Mouse (Mus musculus) WW6 (cell line): ENCODE measurements around the gene Hipk2.

Source experiments
- DNase-seq: peaks from one replicate; pipeline ENCODE4 v3.0.0-alpha.2; 2013; ENCODE audit warnings: low read depth, low spot score

The Hipk2 gene

GRCm38 (mm10) chr6:38867291-38867690 lies 8.7 kb downstream of the Hipk2 start:
- DNase-seq: no peak

DNA sequence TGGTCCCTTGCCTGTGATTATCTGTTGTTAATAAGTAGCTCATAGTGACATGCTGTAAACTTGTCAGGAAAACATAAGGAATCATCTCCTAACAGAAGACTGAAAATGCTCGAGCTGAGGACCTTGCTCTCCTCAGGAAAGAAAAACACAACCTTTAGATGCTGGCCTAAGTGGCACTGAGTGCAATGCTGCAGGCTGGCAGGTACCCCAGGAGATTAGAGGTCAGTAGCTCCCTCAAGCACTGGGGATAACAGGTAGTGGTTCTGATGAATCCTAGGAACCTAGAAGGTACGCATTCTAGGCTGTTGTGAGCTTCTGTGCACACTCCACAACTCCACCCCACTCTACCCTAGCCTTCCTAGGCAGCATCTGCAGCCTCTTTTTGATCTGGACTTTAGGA lies 9.2 kb downstream of the Hipk2 start:
- no peak for DNase-seq

- no peak for DNase-seq
Measured at GRCm38 (mm10) chr6:38866357-38866756, 9.6 kb downstream of the Hipk2 start.

- DNase-seq: no peak
Measured at GRCm38 (mm10) chr6:38865805-38866204, 10.2 kb downstream of the Hipk2 start.

GRCm38 (mm10) chr6:38863595-38863994 lies 12.4 kb downstream of the Hipk2 start:
- DNase-seq: no peak

- DNase-seq: no peak
Measured at GRCm38 (mm10) chr6:38860301-38860700, 15.7 kb downstream of the Hipk2 start.

DNA sequence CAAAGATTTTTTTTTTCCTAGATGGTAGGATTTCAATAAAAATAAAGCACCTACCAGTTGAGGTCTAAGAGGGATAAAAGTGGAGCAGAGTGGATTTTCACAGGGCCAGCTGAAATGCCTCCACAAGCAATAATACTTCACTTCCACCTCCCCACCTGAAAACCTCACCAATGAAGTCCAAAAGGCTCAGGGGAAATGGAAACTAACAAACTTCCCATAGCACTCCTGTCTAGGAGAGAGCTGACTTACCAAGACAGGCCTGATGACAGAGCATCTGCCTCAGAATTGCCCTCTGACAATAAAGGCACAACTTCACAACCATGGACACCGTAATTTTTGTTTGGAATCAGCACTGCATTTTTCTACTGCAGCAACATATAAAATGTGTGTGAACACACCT lies 16.1 kb downstream of the Hipk2 start:
- no peak for DNase-seq

- DNase-seq: no peak
Measured at GRCm38 (mm10) chr6:38853561-38853992, 22.4 kb downstream of the Hipk2 start.

DNA sequence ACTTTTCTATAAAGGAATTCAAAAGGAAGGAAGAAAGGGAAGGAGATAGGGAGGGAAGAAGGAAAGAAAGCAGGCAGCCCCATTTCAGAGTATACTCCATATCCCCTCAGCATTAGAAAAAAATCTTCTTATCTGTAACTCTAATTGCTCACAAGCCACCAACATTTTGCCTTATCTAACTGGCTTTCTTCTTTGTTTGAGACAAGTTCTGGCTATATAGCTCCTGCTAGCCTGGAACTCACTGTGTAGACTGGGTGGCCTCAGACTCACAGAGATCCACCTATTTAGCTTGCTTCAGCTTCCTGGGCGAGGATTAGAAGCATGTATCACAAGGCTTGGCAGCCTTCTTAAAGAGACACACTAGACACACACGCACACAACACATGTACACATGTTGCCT lies 24.2 kb downstream of the Hipk2 start:
- DNase-seq: no peak

DNA sequence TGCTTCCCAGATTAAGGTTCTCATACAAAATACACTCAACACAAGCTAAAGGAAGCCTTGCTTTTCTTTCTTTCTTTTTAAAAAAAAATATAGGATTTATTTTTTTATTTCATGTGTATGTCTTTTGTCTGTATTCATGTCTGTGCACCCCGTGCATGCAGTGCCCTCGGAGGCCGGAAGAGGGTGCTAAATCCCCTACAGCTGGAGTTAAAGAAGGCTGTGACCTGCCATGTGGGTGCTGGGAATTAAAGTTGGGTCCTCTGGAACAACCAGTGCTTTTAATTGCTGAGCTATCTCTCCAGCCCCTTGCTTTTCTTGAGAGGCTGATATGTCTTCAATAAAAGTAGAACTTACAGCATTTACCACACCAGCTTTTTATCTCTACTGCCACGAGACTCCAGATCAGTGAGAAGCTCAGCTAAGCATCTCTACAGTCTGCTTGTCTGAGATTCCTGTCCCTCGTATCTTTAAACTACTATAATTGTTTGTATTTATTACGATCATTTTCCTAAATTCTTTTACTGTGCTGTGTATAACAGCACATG lies 25.2 kb downstream of the Hipk2 start:
- no peak for DNase-seq

GRCm38 (mm10) chr6:38847958-38848910 lies 27.7 kb downstream of the Hipk2 start:
- DNase-seq: no peak

DNA sequence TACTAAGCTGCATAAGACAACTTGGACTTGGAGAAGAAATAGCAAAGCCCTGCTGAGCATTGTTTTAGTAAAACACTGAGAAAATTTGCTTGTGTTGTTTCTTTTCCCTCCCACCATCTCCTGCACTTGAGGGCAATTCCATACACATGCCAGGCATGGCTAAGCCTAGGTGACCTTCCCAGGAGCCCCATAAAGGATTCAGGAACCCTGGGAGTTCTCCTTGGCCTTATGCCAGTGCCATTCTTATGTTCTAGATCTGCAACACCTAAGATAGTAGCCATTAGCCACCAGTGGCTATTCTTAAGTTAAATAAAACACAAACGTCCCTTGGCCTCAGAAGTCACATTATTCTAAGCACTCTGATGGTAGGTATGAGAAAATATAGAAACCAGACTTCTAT lies 28.5 kb downstream of the Hipk2 start:
- DNase-seq: no peak

DNA sequence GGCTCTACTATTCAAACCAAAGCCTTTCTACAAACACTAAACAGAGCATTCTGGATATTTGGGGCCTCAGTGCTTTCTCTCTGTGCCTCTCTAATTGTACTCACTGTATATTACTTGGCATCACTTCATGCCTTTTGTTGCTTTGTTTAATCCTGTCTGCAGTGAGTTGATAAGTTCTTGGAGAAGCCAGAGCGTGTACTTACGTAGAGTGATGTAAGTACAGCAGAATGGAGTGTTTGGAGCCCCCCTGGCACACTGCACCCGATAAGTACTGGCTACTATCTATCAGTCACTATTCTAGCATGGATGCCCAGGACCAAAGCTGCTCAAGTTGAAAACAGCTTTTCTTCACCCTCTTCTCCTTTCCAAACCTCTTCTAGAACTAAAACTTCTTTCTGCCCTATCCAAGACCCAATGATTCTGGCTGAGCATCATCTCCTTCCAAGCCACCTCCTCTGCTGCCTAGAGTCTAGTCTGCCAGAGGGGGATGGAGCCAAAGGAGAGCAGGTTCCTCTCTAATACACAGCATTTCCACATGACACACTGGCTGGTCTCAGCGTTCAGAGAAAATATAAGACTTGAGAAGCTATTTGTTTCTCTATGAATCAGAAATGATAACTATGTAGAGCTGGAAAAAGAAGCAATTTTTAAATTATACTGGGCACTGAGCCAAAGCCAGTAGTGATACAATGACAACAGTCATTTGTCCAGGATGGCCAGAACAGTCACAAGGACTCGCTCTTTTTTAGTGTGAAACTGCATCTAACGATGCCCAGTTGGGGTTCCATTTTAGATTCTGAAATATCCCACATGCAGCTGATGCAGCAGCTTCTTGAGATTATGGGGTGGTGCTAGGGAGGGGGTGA lies 29.4 kb downstream of the Hipk2 start:
- DNase-seq: no peak

- no peak for DNase-seq
Measured at GRCm38 (mm10) chr6:38845876-38846275, 30.1 kb downstream of the Hipk2 start.

GRCm38 (mm10) chr6:38845117-38845516 lies 30.8 kb downstream of the Hipk2 start:
- DNase-seq: no peak

- no peak for DNase-seq
Measured at GRCm38 (mm10) chr6:38841551-38841950, 34.4 kb downstream of the Hipk2 start.

DNA sequence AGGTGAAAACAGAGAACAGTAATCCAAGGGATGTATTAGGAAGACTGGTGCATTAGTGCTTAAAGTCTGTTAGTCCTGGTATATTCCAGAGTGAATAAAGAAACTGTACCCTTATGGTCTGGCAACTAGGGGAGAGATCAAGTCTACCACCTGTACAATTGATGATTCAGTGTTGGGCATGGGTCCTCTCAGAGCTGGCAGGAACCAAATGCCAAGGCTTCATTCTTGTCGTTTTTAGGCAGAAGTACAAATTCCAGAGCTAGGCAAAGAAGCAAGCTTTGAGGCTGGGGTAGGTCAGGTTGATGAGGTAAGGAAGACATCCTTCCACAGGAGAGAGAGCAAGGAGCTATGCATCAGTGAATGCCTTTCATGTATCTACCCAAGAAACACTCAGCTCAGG lies 35.2 kb downstream of the Hipk2 start:
- no peak for DNase-seq

DNA sequence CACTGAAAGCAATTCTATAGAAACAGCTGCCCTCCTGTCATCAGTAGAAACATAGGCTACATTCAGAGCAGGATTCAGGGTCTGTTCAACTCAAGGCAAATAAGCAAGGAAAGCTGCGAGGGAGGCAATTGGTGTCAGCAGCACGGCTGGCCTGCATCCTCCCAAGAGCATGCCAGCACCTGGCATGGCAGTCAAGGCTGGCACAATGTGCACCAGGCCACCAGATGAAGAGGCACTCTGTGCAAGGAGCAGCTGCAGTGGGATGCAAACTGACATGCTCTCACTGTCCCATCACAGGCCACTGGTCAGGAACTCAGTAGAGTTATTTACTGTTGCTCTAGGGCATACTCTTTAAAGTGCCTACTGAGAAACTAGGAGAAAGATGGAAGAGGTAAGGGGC lies 35.6 kb downstream of the Hipk2 start:
- no peak for DNase-seq

DNA sequence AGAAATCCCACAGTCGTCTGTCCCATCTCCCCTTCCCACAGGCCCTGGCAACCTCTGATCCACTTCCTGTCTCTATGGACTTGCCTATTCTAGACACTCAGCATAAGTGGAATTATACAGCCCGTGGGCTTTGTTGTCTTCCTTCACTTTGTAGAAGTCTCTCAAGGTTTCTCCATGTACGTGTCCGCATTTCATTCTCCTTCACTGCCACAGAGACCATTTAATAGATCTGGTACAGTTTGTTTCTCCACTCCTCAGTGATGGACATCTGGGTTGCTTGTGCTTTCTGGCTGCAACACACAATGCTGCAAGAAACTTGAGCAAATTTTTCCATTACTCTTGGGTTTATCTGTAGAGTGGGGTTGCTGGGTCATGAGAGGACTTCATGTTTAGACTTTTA lies 36.1 kb downstream of the Hipk2 start:
- no peak for DNase-seq

GRCm38 (mm10) chr6:38838061-38838460 lies 37.9 kb downstream of the Hipk2 start:
- DNase-seq: no peak

GRCm38 (mm10) chr6:38835217-38835616 lies 40.7 kb downstream of the Hipk2 start:
- no peak for DNase-seq

DNA sequence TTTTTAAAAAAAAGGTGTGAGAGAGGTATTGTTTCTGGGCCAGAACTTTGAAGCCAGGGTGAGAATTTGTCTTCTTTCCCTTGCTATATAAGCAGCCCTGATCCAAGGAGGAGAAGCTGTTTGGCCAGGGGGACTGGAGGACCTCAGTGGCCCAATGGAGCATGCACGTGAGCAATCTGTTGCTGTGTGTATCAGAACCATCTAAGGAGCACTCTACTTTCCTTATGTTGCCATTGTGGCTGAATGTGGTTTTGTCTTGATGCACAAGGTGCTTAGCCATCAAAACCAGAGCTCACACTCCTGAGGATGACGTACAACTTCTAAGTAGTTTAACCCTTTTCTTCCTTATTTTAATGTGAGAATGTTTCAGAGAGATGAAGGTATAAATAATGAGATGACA lies 41.2 kb downstream of the Hipk2 start:
- DNase-seq: no peak
